Mouse (Mus musculus): ENCODE data around the gene Prmt8. TPM values are rescaled to one million over a fixed set of nuclear protein-coding genes. Genes with fewer than 3 reads are reported as not detected.
A peak's percentile ranks its signal among the peaks of the same experiment; 100 is the strongest.

Prmt8 gene
- 44.6 and 46.3 TPM in 2 replicates for polyA plus RNA-seq (2014; fragmentation: Nextera tagmentation; extraction: Ambion mirVana)

- ATAC-seq (ENCODE audit: low FRiP score) (peak; percentile 70), DNase-seq (ENCODE audit: low spot score) (peak; percentile 74)
- Histone ChIP-seq H3K27ac (ENCODE audit: low read depth, low read length) (peak within 1 kb of the TSS; percentile 91), H3K4me2 (replicated peaks; ENCODE audit: low read depth, low read length) (peak within 1 kb of the TSS; percentile 88), H3K9ac (ENCODE audit: low read depth, low read length) (peak within 1 kb of the TSS; percentile 71), H3K4me1 (replicated peaks; ENCODE audit: control insufficient read depth, insufficient read depth, low read length) (no peaks in the 10 kb centered on the region; the same call in 1 of the 2 replicates), H3K9me3 (ENCODE audit: control insufficient read depth, low read length) (no peaks in the 10 kb centered on the region), H3K27me3 (ENCODE audit: control insufficient read depth, insufficient read depth, low read length) (peaks cover 7% of the 10 kb centered on the region), H3K4me3 (ENCODE audit: low read depth, low read length) (peak within 1 kb of the TSS; percentile 61), H3K36me3 (ENCODE audit: control insufficient read depth, insufficient read depth, low read length) (no peaks in the 10 kb centered on the region)
- WGBS, result under 1% methylated on average over 23 of the region's 42 CpGs
Measured at GRCm38 (mm10) chr6:127769275-127770156, at the start of gene Prmt8. Gene Prmt8, minus strand, starts transcription at chr6:127769472.

GRCm38 (mm10) chr6:127803046-127803729 lies 33.9 kb upstream of the Prmt8 start:
- ATAC-seq (ENCODE audit: low FRiP score) (no peak), DNase-seq (ENCODE audit: low spot score) (peak; percentile 8)
- WGBS, result 69% methylated on average over 9 of the region's 9 CpGs

GRCm38 (mm10) chr6:127802211-127802610 lies 32.9 kb upstream of the Prmt8 start:
- 50% methylated on average over 10 of the region's 12 CpGs for WGBS
- ATAC-seq (ENCODE audit: low FRiP score), result no peak
- H3K4me2 ChIP-seq (replicated peaks; ENCODE audit: low read depth, low read length), result no peak overlapping the region

More at GRCm38 (mm10) chr6:127803046-127803729, 33.9 kb upstream of the Prmt8 start:
- Histone ChIP-seq H3K27ac (ENCODE audit: low read depth, low read length) (no peak overlapping the region), H3K9me3 (ENCODE audit: control insufficient read depth, low read length) (no peaks in the 10 kb centered on the region), H3K4me2 (replicated peaks; ENCODE audit: low read depth, low read length) (no peak overlapping the region), H3K4me3 (ENCODE audit: low read depth, low read length) (no peak overlapping the region), H3K4me1 (replicated peaks; ENCODE audit: control insufficient read depth, insufficient read depth, low read length) (no peaks in the 10 kb centered on the region; the same call in 1 of the 2 replicates), H3K27me3 (ENCODE audit: control insufficient read depth, insufficient read depth, low read length) (no peaks in the 10 kb centered on the region), H3K9ac (ENCODE audit: low read depth, low read length) (no peak overlapping the region), H3K36me3 (ENCODE audit: control insufficient read depth, insufficient read depth, low read length) (no peaks in the 10 kb centered on the region)

GRCm38 (mm10) chr6:127790023-127790422 lies 20.8 kb upstream of the Prmt8 start:
- no peak for DNase-seq (ENCODE audit: low spot score)
- WGBS, result 79% methylated on average over 13 of the region's 13 CpGs
- H3K4me3 ChIP-seq (ENCODE audit: low read depth, low read length), result no peak overlapping the region

More at GRCm38 (mm10) chr6:127802211-127802610, 32.9 kb upstream of the Prmt8 start:
- no peak for DNase-seq (ENCODE audit: low spot score)
- Histone ChIP-seq H3K9me3 (ENCODE audit: control insufficient read depth, low read length) (no peaks in the 10 kb centered on the region), H3K9ac (ENCODE audit: low read depth, low read length) (no peak overlapping the region), H3K4me1 (replicated peaks; ENCODE audit: control insufficient read depth, insufficient read depth, low read length) (no peaks in the 10 kb centered on the region; the same call in 1 of the 2 replicates), H3K27ac (ENCODE audit: low read depth, low read length) (no peak overlapping the region), H3K36me3 (ENCODE audit: control insufficient read depth, insufficient read depth, low read length) (no peaks in the 10 kb centered on the region), H3K27me3 (ENCODE audit: control insufficient read depth, insufficient read depth, low read length) (no peaks in the 10 kb centered on the region), H3K4me3 (ENCODE audit: low read depth, low read length) (no peak overlapping the region)

GRCm38 (mm10) chr6:127770806-127771205 lies 1.5 kb upstream of the Prmt8 start:
- no peak overlapping the region for H3K4me2 ChIP-seq (replicated peaks; ENCODE audit: low read depth, low read length)
- no peaks in the 10 kb centered on the region for H3K9me3 ChIP-seq (ENCODE audit: control insufficient read depth, low read length)
- H3K4me1 ChIP-seq (replicated peaks; ENCODE audit: control insufficient read depth, insufficient read depth, low read length), result no peaks in the 10 kb centered on the region; the same call in 1 of the 2 replicates
- peaks cover 7% of the 10 kb centered on the region for H3K27me3 ChIP-seq (ENCODE audit: control insufficient read depth, insufficient read depth, low read length)
- DNase-seq (ENCODE audit: low spot score) (no peak), ATAC-seq (ENCODE audit: low FRiP score) (no peak)
- no peak overlapping the region for H3K4me3 ChIP-seq (ENCODE audit: low read depth, low read length)
- H3K9ac ChIP-seq (ENCODE audit: low read depth, low read length), result no peak overlapping the region
- H3K27ac ChIP-seq (ENCODE audit: low read depth, low read length), result no peak overlapping the region
- no peaks in the 10 kb centered on the region for H3K36me3 ChIP-seq (ENCODE audit: control insufficient read depth, insufficient read depth, low read length)
- WGBS, result 34% methylated on average over 4 of the region's 4 CpGs

More at GRCm38 (mm10) chr6:127790023-127790422, 20.8 kb upstream of the Prmt8 start:
- ATAC-seq (ENCODE audit: low FRiP score), result no peak
- no peaks in the 10 kb centered on the region for H3K27me3 ChIP-seq (ENCODE audit: control insufficient read depth, insufficient read depth, low read length)
- no peak overlapping the region for H3K27ac ChIP-seq (ENCODE audit: low read depth, low read length)
- no peaks in the 10 kb centered on the region for H3K9me3 ChIP-seq (ENCODE audit: control insufficient read depth, low read length)
- H3K4me2 ChIP-seq (replicated peaks; ENCODE audit: low read depth, low read length), result no peak overlapping the region
- H3K9ac ChIP-seq (ENCODE audit: low read depth, low read length), result no peak overlapping the region
- H3K4me1 ChIP-seq (replicated peaks; ENCODE audit: control insufficient read depth, insufficient read depth, low read length), result no peaks in the 10 kb centered on the region
- H3K36me3 ChIP-seq (ENCODE audit: control insufficient read depth, insufficient read depth, low read length), result no peaks in the 10 kb centered on the region

GRCm38 (mm10) chr6:127768621-127769274 lies 524 bp downstream of the Prmt8 start:
- H3K4me1 ChIP-seq (replicated peaks; ENCODE audit: control insufficient read depth, insufficient read depth, low read length), result no peaks in the 10 kb centered on the region; the same call in 1 of the 2 replicates
- DNase-seq (ENCODE audit: low spot score) (peak; percentile 66), ATAC-seq (ENCODE audit: low FRiP score) (peak; percentile 15)
- H3K27ac ChIP-seq (ENCODE audit: low read depth, low read length), result peak overlapping the region; percentile 91
- peak overlapping the region; percentile 71 for H3K9ac ChIP-seq (ENCODE audit: low read depth, low read length)
- H3K4me3 ChIP-seq (ENCODE audit: low read depth, low read length), result peak overlapping the region; percentile 61
- H3K36me3 ChIP-seq (ENCODE audit: control insufficient read depth, insufficient read depth, low read length), result no peaks in the 10 kb centered on the region
- H3K4me2 ChIP-seq (replicated peaks; ENCODE audit: low read depth, low read length), result peak overlapping the region; percentile 88
- H3K9me3 ChIP-seq (ENCODE audit: control insufficient read depth, low read length), result no peaks in the 10 kb centered on the region
- H3K27me3 ChIP-seq (ENCODE audit: control insufficient read depth, insufficient read depth, low read length), result peaks cover 7% of the 10 kb centered on the region
- WGBS, result under 1% methylated on average over 45 of the region's 64 CpGs

- peaks cover 7% of the 10 kb centered on the region for H3K27me3 ChIP-seq (ENCODE audit: control insufficient read depth, insufficient read depth, low read length)
- no peaks in the 10 kb centered on the region; the same call in 1 of the 2 replicates for H3K4me1 ChIP-seq (replicated peaks; ENCODE audit: control insufficient read depth, insufficient read depth, low read length)
- under 1% methylated on average over 49 of the region's 49 CpGs for WGBS
- DNase-seq (ENCODE audit: low spot score), result peak; percentile 81
- peak overlapping the region; percentile 88 for H3K4me2 ChIP-seq (replicated peaks; ENCODE audit: low read depth, low read length)
- no peaks in the 10 kb centered on the region for H3K36me3 ChIP-seq (ENCODE audit: control insufficient read depth, insufficient read depth, low read length)
- peak overlapping the region; percentile 91 for H3K27ac ChIP-seq (ENCODE audit: low read depth, low read length)
- ATAC-seq (ENCODE audit: low FRiP score), result peak; percentile 15; the same call in 1 of the 2 replicates
- peak overlapping the region; percentile 61 for H3K4me3 ChIP-seq (ENCODE audit: low read depth, low read length)
- H3K9ac ChIP-seq (ENCODE audit: low read depth, low read length), result peak overlapping the region; percentile 71
- no peaks in the 10 kb centered on the region for H3K9me3 ChIP-seq (ENCODE audit: control insufficient read depth, low read length)
Measured at GRCm38 (mm10) chr6:127767706-127768493, 1.4 kb downstream of the Prmt8 start.
